Mouse (Mus musculus): ENCODE measurements around the gene Lrrc8b.

Gene Lrrc8b

GRCm38 (mm10) chr5:105518626-105519095 lies 103.1 kb downstream of the Lrrc8b start:
- DNase-seq (ENCODE audit: low spot score in 2 of 2), result no peak

DNA sequence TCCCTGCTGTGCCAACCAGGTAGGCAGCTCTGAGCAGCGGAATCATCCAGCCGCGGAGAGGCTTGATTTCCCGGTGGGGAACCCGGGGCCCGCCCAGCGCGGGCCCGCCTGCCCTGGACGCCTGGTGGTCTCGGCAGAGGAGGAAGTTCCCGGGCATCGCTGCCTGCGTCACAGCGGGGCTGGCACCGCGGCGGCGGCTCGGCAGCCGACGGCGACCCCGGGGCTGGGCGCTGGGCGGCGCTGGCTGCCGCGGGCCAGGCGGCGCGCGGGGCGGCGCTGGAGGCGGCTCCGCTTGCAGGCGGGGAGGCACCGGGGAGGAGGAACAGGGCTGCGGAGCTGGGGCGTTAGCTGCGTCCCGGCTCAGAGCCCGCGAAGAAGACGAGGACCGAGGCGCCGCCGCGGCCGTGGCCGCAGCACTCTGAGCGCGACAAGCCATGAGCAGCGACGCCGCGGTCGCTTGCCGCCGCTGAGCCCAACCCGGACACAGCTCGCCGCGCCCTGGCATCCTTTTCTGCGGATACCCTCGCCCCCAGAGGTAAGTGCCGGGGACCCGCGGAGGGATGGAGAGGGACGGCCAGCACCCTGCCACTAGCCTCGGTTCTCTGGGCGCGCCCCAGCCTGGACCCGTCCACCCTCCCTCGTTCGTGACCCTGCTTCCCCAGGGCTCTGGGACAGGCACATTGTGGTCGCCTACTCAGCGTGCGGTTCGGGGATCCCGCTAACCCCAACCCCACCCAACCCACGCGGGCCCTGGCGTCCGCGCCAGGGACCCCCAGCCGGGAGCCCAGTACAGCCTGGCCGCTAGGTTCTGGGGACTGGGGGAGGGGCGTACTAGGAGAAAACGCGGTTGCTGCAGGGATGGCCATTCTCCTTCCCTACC lies 103.8 kb downstream of the Lrrc8b start, which contains the start of gene Lrrc8c:
Gene Lrrc8c, plus strand, starts transcription at position 293 of the 880 bp plus-strand sequence.
- peak; percentile 84 to 89 for DNase-seq (ENCODE audit: low spot score in 2 of 2)

DNA sequence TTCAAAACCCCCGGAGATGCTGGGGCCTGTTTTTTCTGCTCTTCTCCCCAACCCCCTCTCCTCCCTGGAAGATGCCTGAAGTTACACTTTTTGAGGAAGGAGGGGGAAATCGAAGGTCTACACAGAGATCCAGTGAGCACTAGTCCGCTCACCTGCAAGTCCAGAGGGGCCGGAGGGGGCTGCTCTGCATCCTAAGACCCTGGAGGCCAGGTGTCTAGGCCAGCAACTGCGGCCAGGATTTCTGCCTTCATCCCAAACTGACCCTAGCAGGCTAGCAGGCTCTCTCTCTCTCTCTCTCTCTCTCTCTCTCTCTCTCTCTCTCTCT lies 104.4 kb downstream of the Lrrc8b start:
- DNase-seq (ENCODE audit: low spot score in 2 of 2), result peak in 1 of 2 experiments; percentile 19

DNA sequence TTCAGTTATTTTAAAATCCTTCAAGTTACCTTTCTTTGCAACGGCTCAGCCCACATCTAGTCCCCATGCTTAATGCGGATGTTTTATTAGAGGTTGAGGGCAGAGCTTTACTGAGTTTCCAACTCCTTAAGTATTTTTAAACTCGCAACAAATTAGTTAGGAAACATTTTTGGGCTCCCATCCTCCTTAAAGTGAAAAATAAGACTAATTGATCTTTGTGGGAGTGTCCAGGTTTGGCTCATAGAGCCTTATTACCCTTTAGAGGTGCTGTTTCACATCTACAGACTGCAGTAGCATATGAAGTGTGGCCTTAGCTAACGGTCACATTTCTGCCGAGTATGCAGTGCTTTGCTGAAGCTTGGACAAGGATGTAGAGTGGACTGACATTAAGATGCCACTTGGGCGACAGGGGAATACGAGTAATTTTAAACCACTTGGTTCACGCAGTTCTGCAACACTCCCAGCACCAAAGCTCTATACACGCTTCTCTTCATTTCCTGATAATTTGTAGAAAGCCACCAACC lies 104.9 kb downstream of the Lrrc8b start:
- DNase-seq (ENCODE audit: low spot score in 2 of 2), result no peak

- DNase-seq (ENCODE audit: low spot score in 2 of 2), result peak; percentile 41 to 44
Observed at GRCm38 (mm10) chr5:105523452-105523851, 107.9 kb downstream of the Lrrc8b start.

DNA sequence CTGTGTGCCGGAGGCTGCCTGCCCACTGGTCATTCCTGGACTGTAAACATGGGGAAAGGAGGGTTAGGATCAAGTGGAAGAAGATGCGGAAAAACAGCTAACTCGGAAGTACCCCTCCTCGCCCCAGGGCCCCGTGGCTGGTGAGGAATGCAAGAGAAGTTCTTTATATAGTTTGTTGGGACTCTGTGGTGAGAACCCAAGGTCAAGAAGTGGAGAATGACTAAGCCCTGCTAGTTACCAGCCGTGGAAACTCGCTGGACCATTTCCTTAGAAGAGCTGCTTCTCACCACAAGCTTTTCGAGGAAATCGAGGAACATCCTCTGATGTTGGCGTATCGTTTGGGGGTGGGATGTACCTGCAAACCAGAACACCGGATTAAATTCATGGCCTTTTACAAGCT lies 109.4 kb downstream of the Lrrc8b start:
- no peak for DNase-seq (ENCODE audit: low spot score in 2 of 2)

GRCm38 (mm10) chr5:105526107-105526645 lies 110.6 kb downstream of the Lrrc8b start:
- no peak for DNase-seq (ENCODE audit: low spot score in 2 of 2)

GRCm38 (mm10) chr5:105526766-105527165 lies 111.2 kb downstream of the Lrrc8b start:
- DNase-seq (ENCODE audit: low spot score in 2 of 2), result peak; percentile 47

GRCm38 (mm10) chr5:105527477-105528331 lies 112.1 kb downstream of the Lrrc8b start:
- peak; percentile 55 to 67 for DNase-seq (ENCODE audit: low spot score in 2 of 2)

DNA sequence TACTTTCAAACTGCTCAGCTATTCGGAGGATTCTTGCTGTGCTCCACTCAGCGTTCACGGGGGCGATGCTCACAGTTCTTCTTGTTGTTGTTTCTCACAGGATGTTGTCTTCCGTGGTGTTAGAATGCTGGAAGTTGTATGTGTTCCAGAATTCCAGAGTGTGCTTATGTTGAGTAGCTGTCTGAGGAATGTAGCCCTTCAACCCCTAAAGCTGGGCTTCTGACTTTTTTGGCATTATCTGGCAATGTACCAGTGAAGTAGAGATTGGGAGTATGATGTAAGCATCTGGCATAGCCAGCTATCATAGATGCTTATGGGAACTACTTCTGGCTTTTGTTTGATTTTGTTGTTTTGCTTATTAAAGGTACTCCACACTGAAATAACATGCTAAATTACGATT lies 115.0 kb downstream of the Lrrc8b start:
- DNase-seq (ENCODE audit: low spot score in 2 of 2), result no peak

- DNase-seq (ENCODE audit: low spot score in 2 of 2), result no peak
Observed at GRCm38 (mm10) chr5:105535186-105535585, 119.6 kb downstream of the Lrrc8b start.

DNA sequence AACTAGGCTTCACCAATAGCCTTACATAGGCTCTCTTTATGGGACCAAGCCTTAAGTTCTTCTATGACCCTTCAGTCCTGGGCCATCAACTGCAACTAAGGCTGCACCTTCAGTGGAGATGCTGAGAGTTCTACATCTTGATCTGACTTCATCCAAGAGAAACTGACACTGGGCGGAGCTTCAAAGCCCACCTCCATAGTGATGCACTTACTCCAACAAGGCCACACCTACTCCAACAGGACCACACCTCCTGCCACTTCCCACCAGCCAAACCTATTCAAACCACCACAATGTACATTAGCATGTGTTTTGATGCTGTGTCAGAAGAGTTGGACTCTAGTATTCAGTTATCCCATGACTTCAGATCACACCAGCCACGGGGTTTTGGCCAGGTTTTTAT lies 120.6 kb downstream of the Lrrc8b start:
- no peak for DNase-seq (ENCODE audit: low spot score in 2 of 2)

- no peak for DNase-seq (ENCODE audit: low spot score in 2 of 2)
Observed at GRCm38 (mm10) chr5:105537101-105537723, 121.6 kb downstream of the Lrrc8b start.
